Mouse (Mus musculus): Measurements from ENCODE around the gene Baz1a. TPM values are rescaled to one million over a fixed set of nuclear protein-coding genes. Genes with fewer than 3 reads are reported as not detected.
"Not testable (repeated sequence)": the region's sequence is repeated elsewhere in the genome, so short reads cannot be mapped to it uniquely, and the experiment has no call there.

Baz1a gene
- polyA plus RNA-seq, 1 experiment from 2014 or later: 24.4 TPM

- Histone ChIP-seq H3K4me1 (ENCODE audit: control insufficient read depth, insufficient read depth, low read length) (no peaks in the 10 kb centered on the region), H3K36me3 (ENCODE audit: control insufficient read depth, insufficient read depth, low read length) (no peaks in the 10 kb centered on the region), H3K9me3 (ENCODE audit: control insufficient read depth, low read length) (no peaks in the 10 kb centered on the region), H3K27ac (ENCODE audit: low read depth, low read length) (no peak overlapping the region), H3K9ac (ENCODE audit: low read length) (no peak overlapping the region), H3K4me2 (ENCODE audit: low read depth) (no peak overlapping the region), H3K4me3 (ENCODE audit: low read depth, low read length) (no peak overlapping the region), H3K27me3 (ENCODE audit: control insufficient read depth, insufficient read depth, low read length) (no peaks in the 10 kb centered on the region)
- WGBS: 94% methylated on average over 4 of the region's 4 CpGs
- ATAC-seq (ENCODE audit: insufficient read depth, low FRiP score, low TSS enrichment) (no peak), DNase-seq (ENCODE audit: low spot score) (no peak)
Observed at GRCm38 (mm10) chr12:54965532-54966160, 48.5 kb downstream of the Baz1a start.

- no peak overlapping the region for H3K9ac ChIP-seq (ENCODE audit: low read length)
- no peak overlapping the region for H3K4me3 ChIP-seq (ENCODE audit: low read depth, low read length)
- no peaks in the 10 kb centered on the region for H3K36me3 ChIP-seq (ENCODE audit: control insufficient read depth, insufficient read depth, low read length)
- WGBS: 75% methylated on average over 2 of the region's 2 CpGs
- H3K9me3 ChIP-seq (ENCODE audit: control insufficient read depth, low read length): no peaks in the 10 kb centered on the region
- no peak for DNase-seq (ENCODE audit: low spot score)
- H3K4me2 ChIP-seq (ENCODE audit: low read depth): no peak overlapping the region
- H3K27me3 ChIP-seq (ENCODE audit: control insufficient read depth, insufficient read depth, low read length): no peaks in the 10 kb centered on the region
- H3K27ac ChIP-seq (ENCODE audit: low read depth, low read length): no peak overlapping the region
- no peaks in the 10 kb centered on the region for H3K4me1 ChIP-seq (ENCODE audit: control insufficient read depth, insufficient read depth, low read length)
- no peak for ATAC-seq (ENCODE audit: insufficient read depth, low FRiP score, low TSS enrichment)
Observed at GRCm38 (mm10) chr12:54959569-54959968, 54.6 kb downstream of the Baz1a start.

GRCm38 (mm10) chr12:54956974-54957373 lies 57.2 kb downstream of the Baz1a start:
- no peaks in the 10 kb centered on the region for H3K36me3 ChIP-seq (ENCODE audit: control insufficient read depth, insufficient read depth, low read length)
- H3K27ac ChIP-seq (ENCODE audit: low read depth, low read length): no peak overlapping the region
- DNase-seq (ENCODE audit: low spot score): no peak
- no peak for ATAC-seq (ENCODE audit: insufficient read depth, low FRiP score, low TSS enrichment)
- no peak overlapping the region for H3K9ac ChIP-seq (ENCODE audit: low read length)
- no peaks in the 10 kb centered on the region for H3K27me3 ChIP-seq (ENCODE audit: control insufficient read depth, insufficient read depth, low read length)
- H3K4me3 ChIP-seq (ENCODE audit: low read depth, low read length): no peak overlapping the region
- no peaks in the 10 kb centered on the region for H3K9me3 ChIP-seq (ENCODE audit: control insufficient read depth, low read length)
- WGBS: 94% methylated on average over 2 of the region's 2 CpGs
- H3K4me1 ChIP-seq (ENCODE audit: control insufficient read depth, insufficient read depth, low read length): no peaks in the 10 kb centered on the region
- H3K4me2 ChIP-seq (ENCODE audit: low read depth): no peak overlapping the region

GRCm38 (mm10) chr12:54956457-54956856 lies 57.7 kb downstream of the Baz1a start:
- no peak for DNase-seq (ENCODE audit: low spot score)
- ATAC-seq (ENCODE audit: insufficient read depth, low FRiP score, low TSS enrichment): no peak
- Histone ChIP-seq H3K9ac (ENCODE audit: low read length) (no peak overlapping the region), H3K36me3 (ENCODE audit: control insufficient read depth, insufficient read depth, low read length) (no peaks in the 10 kb centered on the region), H3K4me2 (ENCODE audit: low read depth) (no peak overlapping the region), H3K4me3 (ENCODE audit: low read depth, low read length) (no peak overlapping the region), H3K9me3 (ENCODE audit: control insufficient read depth, low read length) (no peaks in the 10 kb centered on the region), H3K27me3 (ENCODE audit: control insufficient read depth, insufficient read depth, low read length) (no peaks in the 10 kb centered on the region), H3K27ac (ENCODE audit: low read depth, low read length) (no peak overlapping the region), H3K4me1 (ENCODE audit: control insufficient read depth, insufficient read depth, low read length) (no peaks in the 10 kb centered on the region)
- 91% methylated on average over 4 of the region's 4 CpGs for WGBS

GRCm38 (mm10) chr12:54946116-54946515 lies 68.0 kb downstream of the Baz1a start:
- Histone ChIP-seq H3K9me3 (ENCODE audit: control insufficient read depth, low read length) (no peaks in the 10 kb centered on the region), H3K27me3 (ENCODE audit: control insufficient read depth, insufficient read depth, low read length) (no peaks in the 10 kb centered on the region), H3K27ac (ENCODE audit: low read depth, low read length) (no peak overlapping the region), H3K4me3 (ENCODE audit: low read depth, low read length) (no peak overlapping the region), H3K4me1 (ENCODE audit: control insufficient read depth, insufficient read depth, low read length) (no peaks in the 10 kb centered on the region), H3K9ac (ENCODE audit: low read length) (no peak overlapping the region), H3K36me3 (ENCODE audit: control insufficient read depth, insufficient read depth, low read length) (no peaks in the 10 kb centered on the region; the same call in 1 of the 2 replicates), H3K4me2 (ENCODE audit: low read depth) (no peak overlapping the region)
- no peak for DNase-seq (ENCODE audit: low spot score)
- no peak for ATAC-seq (ENCODE audit: insufficient read depth, low FRiP score, low TSS enrichment)
- 85% methylated on average over 6 of the region's 6 CpGs for WGBS

- H3K9me3 ChIP-seq (ENCODE audit: control insufficient read depth, low read length); H3K36me3 ChIP-seq (ENCODE audit: control insufficient read depth, insufficient read depth, low read length); H3K4me2 ChIP-seq (ENCODE audit: low read depth); ATAC-seq (ENCODE audit: insufficient read depth, low FRiP score, low TSS enrichment); H3K4me3 ChIP-seq (ENCODE audit: low read depth, low read length); DNase-seq (ENCODE audit: low spot score); H3K27ac ChIP-seq (ENCODE audit: low read depth, low read length); H3K9ac ChIP-seq (ENCODE audit: low read length); H3K4me1 ChIP-seq (ENCODE audit: control insufficient read depth, insufficient read depth, low read length); H3K27me3 ChIP-seq (ENCODE audit: control insufficient read depth, insufficient read depth, low read length): not testable (repeated sequence)
- 87% methylated on average over 6 of the region's 6 CpGs for WGBS
Observed at GRCm38 (mm10) chr12:54942586-54943157, 71.5 kb downstream of the Baz1a start.

- H3K27me3 ChIP-seq (ENCODE audit: control insufficient read depth, insufficient read depth, low read length); DNase-seq (ENCODE audit: low spot score); H3K36me3 ChIP-seq (ENCODE audit: control insufficient read depth, insufficient read depth, low read length); ATAC-seq (ENCODE audit: insufficient read depth, low FRiP score, low TSS enrichment); H3K4me2 ChIP-seq (ENCODE audit: low read depth); H3K27ac ChIP-seq (ENCODE audit: low read depth, low read length); H3K4me3 ChIP-seq (ENCODE audit: low read depth, low read length); H3K9ac ChIP-seq (ENCODE audit: low read length); H3K4me1 ChIP-seq (ENCODE audit: control insufficient read depth, insufficient read depth, low read length); H3K9me3 ChIP-seq (ENCODE audit: control insufficient read depth, low read length): not testable (repeated sequence)
- 94% methylated on average over 5 of the region's 5 CpGs for WGBS
Observed at GRCm38 (mm10) chr12:54937581-54938343, 76.4 kb downstream of the Baz1a start.

- 93% methylated on average over 3 of the region's 3 CpGs for WGBS
- ATAC-seq (ENCODE audit: insufficient read depth, low FRiP score, low TSS enrichment): no peak
- peaks cover 8% of the 10 kb centered on the region for H3K36me3 ChIP-seq (ENCODE audit: control insufficient read depth, insufficient read depth, low read length)
Observed at GRCm38 (mm10) chr12:54910387-54910786, 103.8 kb downstream of the Baz1a start.

GRCm38 (mm10) chr12:54892559-54892958 lies 121.6 kb downstream of the Baz1a start:
- H3K36me3 ChIP-seq (ENCODE audit: control insufficient read depth, insufficient read depth, low read length); H3K9me3 ChIP-seq (ENCODE audit: control insufficient read depth, low read length); ATAC-seq (ENCODE audit: insufficient read depth, low FRiP score, low TSS enrichment); H3K27ac ChIP-seq (ENCODE audit: low read depth, low read length); H3K4me3 ChIP-seq (ENCODE audit: low read depth, low read length); H3K9ac ChIP-seq (ENCODE audit: low read length); H3K4me2 ChIP-seq (ENCODE audit: low read depth); DNase-seq (ENCODE audit: low spot score); H3K27me3 ChIP-seq (ENCODE audit: control insufficient read depth, insufficient read depth, low read length); H3K4me1 ChIP-seq (ENCODE audit: control insufficient read depth, insufficient read depth, low read length): not testable (repeated sequence)
- 48% methylated on average over 1 of the region's 2 CpGs for WGBS

More at GRCm38 (mm10) chr12:54910387-54910786, 103.8 kb downstream of the Baz1a start:
- no peak for DNase-seq (ENCODE audit: low spot score)
- no peaks in the 10 kb centered on the region for H3K4me1 ChIP-seq (ENCODE audit: control insufficient read depth, insufficient read depth, low read length)
- H3K27me3 ChIP-seq (ENCODE audit: control insufficient read depth, insufficient read depth, low read length): no peaks in the 10 kb centered on the region
- H3K4me3 ChIP-seq (ENCODE audit: low read depth, low read length): no peak overlapping the region
- no peaks in the 10 kb centered on the region for H3K9me3 ChIP-seq (ENCODE audit: control insufficient read depth, low read length)
- no peak overlapping the region for H3K9ac ChIP-seq (ENCODE audit: low read length)
- no peak overlapping the region for H3K4me2 ChIP-seq (ENCODE audit: low read depth)
- no peak overlapping the region for H3K27ac ChIP-seq (ENCODE audit: low read depth, low read length)
